Comparison of ENCODE assay signal across 21 mouse cellular contexts in the genomic region with DNA sequence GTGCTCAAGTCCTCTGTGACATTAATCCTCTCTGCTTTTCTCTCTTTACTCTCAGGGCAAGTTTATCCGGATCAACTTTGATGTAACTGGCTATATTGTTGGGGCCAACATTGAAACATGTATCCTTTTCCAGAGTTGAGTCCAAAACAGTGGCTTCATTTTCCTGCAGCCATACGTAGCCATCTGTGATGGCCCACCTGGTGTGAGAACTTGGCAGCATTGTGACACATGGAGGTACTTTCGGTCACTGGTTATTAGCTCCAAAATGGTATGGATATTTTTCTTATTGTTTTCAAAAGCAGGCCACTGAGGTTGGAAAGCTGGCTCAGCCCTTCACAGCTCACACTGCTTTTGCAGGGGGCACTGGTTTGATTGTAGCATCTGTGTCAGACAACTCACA.
DNase-seq lines count a peak whose midpoint lies in the region; ATAC-seq lines count a peak whose summit lies in the region.
"Had no signal": no experiment of that assay in that cellular context is flagged by ENCODE, and none has a peak within 500 bp of the region (broad histone marks: within the 10 kb centered on the region; RNA-seq: fewer than 3 reads in every experiment).

No protein-coding gene starts in this region.

- DNase-seq in brain, adult 2 months (ENCODE audit: low read depth, low spot score): peak; percentile 94
- peak; percentile 77 for DNase-seq in cerebellum, adult 8-10 months
- peak; percentile 86 to 88 for DNase-seq in cerebellum, postnatal 25 days
- DNase-seq in kidney, postnatal 14 days: no peak
- no peak for DNase-seq in spleen, postnatal 14 days (ENCODE audit: low spot score in 2 of 2)
- DNase-seq: adrenal gland, adult 2 months; adrenal gland, postnatal 36 days; B cell, adult 2 months; gastrocnemius, adult 2 months; gastrocnemius, postnatal 36 days; heart, adult 18-20 months; heart, postnatal 4 days; kidney, adult 8-10 months; kidney, postnatal 10 days; layer of hippocampus, adult 9-11 months; lung, embryonic 14.5 days; lung, postnatal 14 days had no signal

- ATAC-seq in cerebellum, adult (ENCODE audit: insufficient number of reproducible peaks, low FRiP score, low TSS enrichment): peak; percentile 63; the same call in 1 of the 2 replicates
- ATAC-seq: activated CD4-positive, CD25-positive, alpha-beta regulatory T cell, adult 4 months; forebrain, embryonic 16.5 days; intestine, embryonic 15.5 days had no signal

Comparison
In these comparisons a context has a peak if more than half of its experiments do, and no peak if none do; other contexts are left out.
1. DNase-seq: peak in brain, adult 2 months (single experiment), cerebellum, adult 8-10 months (single experiment) and cerebellum, postnatal 25 days (2 of 2); none in kidney, postnatal 14 days (single experiment) and spleen, postnatal 14 days (0 of 2).